Mouse (Mus musculus) lung, postnatal 36 days (tissue): ENCODE measurements at regions not wholly inside any gene's neighbourhood (a gene's known extent, or its start where the extent isn't known, plus 50 kb on each side); places are given as distances from the start of the nearest gene placed in this dataset.
"Not testable (repeated sequence)": the region's sequence is repeated elsewhere in the genome, so short reads cannot be mapped to it uniquely, and the experiment has no call there.

ENCODE experiments used
- DNase-seq: peaks from one replicate; pipeline ENCODE4 v3.0.0; 2022; ENCODE audit warnings: mixed read lengths

- DNase-seq: no peak
Measured at GRCm38 (mm10) chr16:79312702-79313101, 221.8 kb upstream of the Tmprss15 start.

GRCm38 (mm10) chr16:79308541-79308940 is 217.6 kb upstream of the Tmprss15 start:
- no peak for DNase-seq

DNA sequence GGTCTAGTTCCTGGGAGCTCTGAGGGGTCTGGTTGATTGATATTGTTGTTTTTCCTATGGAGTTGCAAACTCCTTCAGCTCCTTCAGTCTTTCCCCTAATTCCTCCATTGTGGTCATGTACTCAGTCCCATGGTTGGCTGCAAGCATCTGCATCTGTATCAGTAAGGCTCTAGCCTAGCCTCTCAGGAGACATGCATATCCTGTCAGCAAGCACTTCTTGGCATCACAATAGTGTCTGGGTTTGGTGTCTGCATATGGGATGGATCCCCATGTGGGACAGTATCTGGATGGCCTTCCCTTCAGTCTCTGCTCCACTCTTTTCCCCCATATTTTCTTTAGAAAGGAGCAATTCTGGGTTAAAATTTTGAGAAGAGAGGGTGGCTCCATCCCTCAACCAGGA is 205.7 kb upstream of the Tmprss15 start:
- DNase-seq: not testable (repeated sequence)

DNA sequence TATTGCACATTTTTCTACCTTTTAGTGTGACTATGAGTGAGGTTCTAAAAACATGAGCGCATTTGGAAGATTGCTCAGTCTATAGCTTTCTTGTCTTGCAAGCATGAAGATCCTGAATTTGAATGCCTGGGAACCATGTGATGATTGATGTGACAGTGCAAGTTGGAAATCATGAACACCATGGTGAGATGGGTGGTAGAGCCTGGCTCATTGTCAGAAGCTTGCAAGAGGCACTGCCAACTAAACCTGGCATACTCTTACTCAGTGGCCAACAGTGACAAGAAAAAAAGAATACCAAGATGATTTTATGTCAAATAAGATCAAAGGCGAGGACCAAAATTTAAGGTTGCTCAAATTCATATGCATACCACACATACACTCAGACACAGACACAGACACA is 188.1 kb upstream of the Tmprss15 start:
- DNase-seq: no peak

DNA sequence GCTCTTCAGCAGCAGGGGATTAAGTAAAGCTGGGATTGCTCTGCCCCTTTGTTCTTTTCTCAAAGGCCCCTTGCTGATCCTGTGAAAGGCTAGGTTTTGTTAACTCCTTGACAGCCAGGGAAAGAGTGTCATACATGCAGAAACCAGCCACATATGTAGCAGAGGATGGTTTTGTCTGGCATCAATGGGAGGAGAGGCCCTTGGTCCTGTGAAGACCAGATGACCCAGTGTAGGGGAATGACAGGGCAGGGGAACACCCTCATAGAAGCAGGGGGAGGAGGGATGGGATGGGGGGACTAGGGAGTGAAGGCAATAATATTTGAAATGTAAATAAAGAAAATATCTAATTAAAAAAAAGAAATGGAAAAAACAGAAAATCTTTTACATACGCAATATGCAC is 165.6 kb upstream of the Tmprss15 start:
- no peak for DNase-seq

GRCm38 (mm10) chr16:79256084-79256483 is 165.2 kb upstream of the Tmprss15 start:
- no peak for DNase-seq

DNA sequence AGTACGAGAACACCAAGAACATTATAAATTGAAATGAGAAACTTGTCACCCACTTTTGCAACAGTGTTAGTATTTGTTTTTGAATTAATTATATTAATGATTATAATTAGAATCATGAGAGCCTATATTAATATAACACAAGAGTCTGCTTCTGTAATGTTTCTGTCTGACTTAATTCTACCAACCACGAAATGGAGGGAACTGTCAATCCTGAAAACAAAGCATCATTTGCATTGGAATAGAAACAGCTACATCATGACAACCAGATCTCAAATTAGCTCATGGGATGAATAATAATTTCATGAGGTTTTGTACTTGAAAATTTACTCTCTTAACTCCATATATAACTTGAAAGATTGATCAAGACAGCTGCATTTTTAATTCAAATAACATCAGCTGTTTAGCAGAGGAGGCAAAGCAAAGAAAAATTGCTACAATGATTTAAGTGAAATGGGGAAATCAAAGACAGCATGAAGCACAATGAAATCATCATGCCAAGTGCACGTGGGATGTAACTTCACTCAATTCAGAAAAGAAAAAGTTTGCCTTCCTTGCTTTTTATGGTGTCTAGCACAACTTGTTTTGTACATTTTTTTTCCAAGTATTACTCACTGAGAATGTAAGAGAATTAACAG is 150.1 kb upstream of the Tmprss15 start:
- DNase-seq: no peak

- DNase-seq: no peak
Measured at GRCm38 (mm10) chr16:79240191-79240590, 149.3 kb upstream of the Tmprss15 start.

DNA sequence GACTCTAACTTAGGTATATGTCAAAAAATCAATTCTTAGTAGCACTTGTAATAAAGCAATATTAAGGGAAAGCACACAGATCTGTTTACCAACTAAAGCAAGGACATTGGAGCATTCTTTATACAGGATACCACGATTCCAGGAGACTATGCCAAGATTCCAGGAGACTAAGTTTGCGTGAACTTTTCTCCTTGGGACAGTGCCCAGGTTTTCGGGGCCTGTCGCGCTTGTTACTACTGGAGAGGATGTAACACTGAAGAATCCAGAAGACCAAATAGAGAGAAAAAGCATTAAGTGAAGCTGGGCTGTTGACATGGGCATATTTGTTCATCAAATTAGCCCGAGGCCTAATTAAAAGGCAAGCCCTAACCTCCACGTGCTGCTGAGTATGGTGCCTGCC is 100.3 kb upstream of the Tmprss15 start:
- DNase-seq: no peak

- no peak for DNase-seq
Measured at GRCm38 (mm10) chr16:79186471-79186870, 95.6 kb upstream of the Tmprss15 start.

DNA sequence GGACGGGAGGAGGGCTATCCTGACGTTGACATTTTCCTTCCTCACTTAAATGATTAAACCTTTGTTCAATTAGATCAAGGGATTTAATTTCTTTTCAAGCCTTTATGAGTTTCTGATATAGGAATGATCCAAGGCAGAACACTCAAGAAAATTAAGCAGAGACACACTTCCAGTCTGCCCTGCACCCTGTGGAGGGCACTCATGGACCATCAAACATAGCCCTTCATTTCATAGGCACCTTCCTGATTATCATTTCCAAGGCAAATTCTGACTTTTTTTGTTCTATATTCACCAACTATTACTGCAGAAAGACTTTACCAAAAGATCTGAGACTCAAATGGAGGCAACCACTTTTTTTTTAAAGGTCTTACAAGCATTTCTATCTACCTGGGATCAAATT is 91.6 kb upstream of the Tmprss15 start:
- DNase-seq: no peak

DNA sequence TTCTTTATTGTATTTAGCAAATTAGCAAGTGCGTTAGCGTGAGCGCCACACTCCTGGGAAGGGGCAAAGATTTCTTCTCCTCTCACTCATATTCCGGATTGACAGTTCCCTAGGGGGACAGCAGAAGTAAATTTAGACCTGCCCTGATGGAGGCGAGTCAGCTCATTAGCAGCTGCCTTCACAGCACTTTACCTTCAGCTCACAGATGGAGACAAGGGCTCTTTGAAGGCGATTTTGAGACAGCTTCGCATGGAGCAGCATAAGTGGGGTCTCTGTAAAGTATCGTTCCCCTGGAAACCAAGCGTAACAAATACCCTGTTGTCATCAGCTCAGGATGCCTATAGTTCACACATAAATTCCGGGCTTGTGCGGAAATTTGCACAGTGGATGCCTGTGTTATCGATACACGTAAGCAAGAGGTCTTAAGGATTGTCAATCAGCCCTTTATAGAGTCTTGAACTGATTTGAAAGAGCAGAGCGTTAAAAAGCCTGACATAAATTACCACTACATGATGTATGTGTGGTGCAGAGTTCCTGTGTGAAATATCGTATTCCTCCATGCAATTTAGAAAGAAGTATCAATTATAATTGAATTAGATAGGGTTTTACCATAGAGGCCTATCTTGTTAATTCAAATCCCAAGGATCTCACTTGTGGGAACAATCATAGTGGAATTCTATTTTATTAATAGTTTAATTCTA is 86.6 kb upstream of the Tmprss15 start:
- no peak for DNase-seq

- no peak for DNase-seq
Measured at GRCm38 (mm10) chr16:79176832-79177243, 85.9 kb upstream of the Tmprss15 start.

GRCm38 (mm10) chr16:79168193-79168592 is 77.3 kb upstream of the Tmprss15 start:
- DNase-seq: peak; percentile 38

DNA sequence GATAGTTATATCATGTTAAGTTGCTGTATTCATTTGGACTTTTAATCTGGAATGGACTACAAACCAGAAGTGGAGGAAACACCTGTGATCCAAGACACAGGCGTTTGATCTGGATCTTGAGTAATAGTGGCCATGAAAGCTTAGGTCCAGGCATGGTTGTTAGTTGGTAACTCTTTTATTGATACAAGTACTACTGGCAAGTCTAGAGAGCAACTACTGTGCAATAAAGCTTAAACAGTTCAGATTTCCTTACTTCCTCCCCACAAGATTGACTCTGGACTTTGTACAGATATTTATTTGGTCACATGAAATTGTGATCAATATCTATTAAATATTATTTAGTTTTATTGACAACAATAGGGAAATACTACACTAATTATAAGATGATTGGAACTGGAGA is 51.9 kb upstream of the Tmprss15 start:
- no peak for DNase-seq
